Mouse (Mus musculus) midbrain, embryonic 10.5 days (tissue): ENCODE results near the gene Nobox. TPM values are rescaled to one million over a fixed set of nuclear protein-coding genes. Genes with fewer than 3 reads are reported as not detected.
A peak's percentile ranks its signal among the peaks of the same experiment; 100 is the strongest.

ENCODE experiments used
- DNase-seq: peaks from one replicate; pipeline ENCODE4 v3.0.0-alpha.2; 2017; ENCODE audit warnings: low spot score
- H3K27ac ChIP-seq: fragments of 300-500 bp; sonication (generic); replicated peaks from 2 replicates; pipeline ENCODE4 v1.5.1; 2016; ENCODE audit warnings: mild to moderate bottlenecking
- H3K27me3 ChIP-seq: fragments of 300-500 bp; sonication (generic); 2 replicates; pipeline ENCODE4 v1.6.1; 2016; ENCODE audit warnings: low read depth, mild to moderate bottlenecking; ENCODE audit not compliant: poor library complexity, severe bottlenecking
- H3K36me3 ChIP-seq: fragments of 300-500 bp; sonication (generic); 2 replicates; pipeline ENCODE4 v1.6.1; 2016; ENCODE audit warnings: mild to moderate bottlenecking, moderate library complexity
- H3K4me1 ChIP-seq: fragments of 300-500 bp; sonication (generic); 2 replicates; pipeline ENCODE4 v1.6.1; 2016
- H3K4me3 ChIP-seq: fragments of 300-500 bp; sonication (generic); 2 replicates; pipeline ENCODE4 v1.5.1; 2016; ENCODE audit warnings: mild to moderate bottlenecking, moderate library complexity
- H3K9me3 ChIP-seq: fragments of 300-500 bp; sonication (generic); replicated peaks from 2 replicates; pipeline ENCODE4 v1.6.1; 2016; ENCODE audit warnings: mild to moderate bottlenecking
- WGBS: fragments of 180-500 bp; shearing (Covaris S2); methylation state at CpG from one replicate; pipeline ENCODE4 v1.1.7; 2016; 5-methylcytosine and 5-hydroxymethylcytosine counted together
- polyA plus RNA-seq: library from polyadenylated mRNA; unstranded; fragments of >200 nt; fragmentation: Nextera tagmentation; extraction: Ambion mirVana; gene quantifications from 2 replicates; pipeline ENCODE4 v1.2.1, GENCODE M21; 2016

Nobox gene
- polyA plus RNA-seq, result not detected in 2 replicates

DNA sequence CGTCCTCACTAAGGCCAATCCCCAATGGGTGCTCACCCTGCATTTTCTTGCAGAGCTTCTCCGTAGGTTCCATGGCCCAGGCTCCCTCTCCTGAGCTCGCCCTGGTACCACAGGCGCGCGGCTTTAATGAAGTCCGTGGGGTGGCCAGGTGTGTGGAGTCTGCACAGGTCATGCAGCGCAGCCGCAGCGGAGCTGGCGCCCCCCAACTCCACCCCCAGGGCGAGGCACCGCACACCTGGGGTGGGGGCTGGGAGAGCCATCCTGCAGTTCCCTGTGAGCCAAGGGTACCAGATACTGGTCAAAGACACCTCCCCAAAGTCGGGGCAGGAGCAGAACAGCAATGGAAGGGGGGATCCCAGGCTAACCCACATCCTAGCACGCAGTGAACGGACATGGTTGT lies at the start of gene Nobox:
Gene Nobox, minus strand, starts transcription at position 101 of the 400 bp plus-strand sequence.
- WGBS, result 58% methylated on average over 16 of the region's 16 CpGs
- peaks cover 10% of the 10 kb centered on the region; the same call in 1 of the 2 replicates for H3K4me1 ChIP-seq

DNA sequence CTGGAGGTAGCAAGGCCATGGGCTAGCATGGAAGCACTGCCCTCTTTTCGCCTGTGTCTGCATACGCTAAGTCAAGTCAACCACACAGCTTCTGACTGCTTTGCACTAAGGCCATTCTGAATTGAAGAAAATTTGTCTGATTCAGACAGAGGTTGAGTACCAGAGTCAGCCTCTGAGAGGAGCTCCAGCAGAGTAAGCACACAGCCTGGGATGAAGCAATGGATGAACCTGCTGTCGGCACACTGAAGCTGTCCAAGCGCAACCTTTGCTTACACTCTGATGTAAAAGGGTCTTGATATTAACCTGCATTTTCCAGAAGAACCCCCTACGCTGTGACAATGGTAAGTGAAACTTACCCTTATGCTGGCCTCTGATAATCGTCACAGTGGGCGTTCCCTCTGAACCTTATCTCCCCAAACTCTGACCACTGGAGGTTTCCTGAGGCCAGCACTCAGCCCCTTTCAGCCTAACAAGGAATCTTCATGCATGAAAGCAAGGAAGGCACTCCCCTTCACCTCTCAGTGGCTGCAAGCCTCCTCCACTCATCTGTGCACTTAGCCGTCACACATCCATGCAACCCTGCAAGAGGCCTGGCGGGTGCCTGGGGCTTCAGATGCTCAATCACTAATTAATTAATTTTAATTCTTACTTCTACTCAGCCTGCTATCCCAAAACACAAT lies 45.3 kb upstream of the Nobox start:
- Histone ChIP-seq H3K36me3 (no peaks in the 10 kb centered on the region), H3K27ac (no peak overlapping the region), H3K27me3 (no peaks in the 10 kb centered on the region), H3K9me3 (no peaks in the 10 kb centered on the region), H3K4me1 (peaks cover 6% of the 10 kb centered on the region; the same call in 1 of the 2 replicates), H3K4me3 (no peak overlapping the region)
- 75% methylated on average over 9 of the region's 9 CpGs for WGBS
- DNase-seq, result no peak

More for the DNA sequence above, at the start of gene Nobox:
- no peaks in the 10 kb centered on the region for H3K27me3 ChIP-seq
- H3K36me3 ChIP-seq, result no peaks in the 10 kb centered on the region
- no peaks in the 10 kb centered on the region for H3K9me3 ChIP-seq
- no peak within 1 kb of the TSS for H3K4me3 ChIP-seq
- no peak for DNase-seq
- no peak within 1 kb of the TSS for H3K27ac ChIP-seq

DNA sequence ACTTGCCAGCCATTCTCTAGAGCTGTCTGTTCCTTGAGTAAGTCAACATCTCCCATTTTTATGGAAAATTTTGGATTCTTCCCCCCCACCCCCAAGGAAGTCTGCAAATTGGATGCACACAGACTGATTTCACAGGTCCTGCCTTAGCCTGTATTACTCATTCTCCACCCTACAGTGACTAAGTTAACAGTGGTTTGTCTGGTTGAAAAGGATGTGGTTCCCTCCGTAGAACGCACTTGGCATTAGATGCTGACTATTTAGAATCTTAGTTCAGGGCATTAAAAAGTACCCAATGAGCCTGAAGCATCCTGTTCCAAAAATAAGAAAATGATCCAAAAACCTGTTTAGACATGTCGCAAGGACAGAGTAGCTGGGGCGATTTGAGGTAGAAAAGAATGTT lies 44.1 kb upstream of the Nobox start:
- Histone ChIP-seq H3K27me3 (no peaks in the 10 kb centered on the region), H3K9me3 (no peaks in the 10 kb centered on the region), H3K4me1 (peaks cover 6% of the 10 kb centered on the region; the same call in 1 of the 2 replicates), H3K36me3 (no peaks in the 10 kb centered on the region), H3K27ac (no peak overlapping the region), H3K4me3 (no peak overlapping the region)
- WGBS, result 95% methylated on average over 4 of the region's 4 CpGs
- DNase-seq, result no peak

DNA sequence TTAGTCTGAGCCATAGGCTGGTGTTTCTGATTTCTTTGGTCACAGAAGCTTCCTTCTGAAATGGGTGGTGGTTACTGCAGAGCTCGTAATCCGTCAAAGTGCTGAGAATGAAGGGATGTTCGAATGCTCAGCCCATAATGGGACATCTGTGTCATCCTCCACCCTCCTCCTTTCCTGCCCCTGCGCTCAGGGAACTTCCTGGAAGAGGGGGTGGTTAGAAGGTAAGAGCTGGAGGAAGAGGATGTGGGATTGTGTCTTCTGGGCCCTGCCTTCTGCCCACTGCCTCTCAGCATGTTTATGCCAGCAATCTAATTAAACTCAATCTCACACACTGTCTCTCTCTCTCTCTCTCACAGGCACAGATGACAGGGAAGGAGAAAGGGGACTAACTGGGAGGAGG lies 39.7 kb upstream of the Nobox start:
- H3K9me3 ChIP-seq, result no peaks in the 10 kb centered on the region
- no peak overlapping the region for H3K4me3 ChIP-seq
- no peaks in the 10 kb centered on the region for H3K4me1 ChIP-seq
- no peaks in the 10 kb centered on the region for H3K36me3 ChIP-seq
- WGBS, result 75% methylated on average over 4 of the region's 4 CpGs
- DNase-seq, result no peak
- H3K27ac ChIP-seq, result no peak overlapping the region
- H3K27me3 ChIP-seq, result no peaks in the 10 kb centered on the region

DNA sequence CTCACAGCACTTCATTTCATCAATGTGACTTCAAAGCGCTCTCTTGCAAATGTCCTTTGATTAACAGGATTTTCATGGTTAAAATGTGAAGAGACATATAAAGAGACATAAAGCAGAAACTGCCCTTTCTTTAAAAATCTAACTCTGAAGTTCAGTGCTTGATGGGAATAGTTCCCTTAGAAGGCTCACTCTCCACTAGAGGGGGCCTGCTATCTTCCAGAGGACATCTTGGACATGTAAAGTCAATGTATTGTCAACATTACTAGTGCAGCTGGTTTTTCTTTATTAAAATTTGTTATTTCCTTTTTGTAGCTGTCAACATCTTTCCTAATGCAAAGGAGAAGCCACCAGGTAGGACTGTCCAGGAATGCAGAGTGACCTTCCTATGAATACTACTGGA lies 38.3 kb upstream of the Nobox start:
- 95% methylated on average over 1 of the region's 1 CpGs for WGBS

DNA sequence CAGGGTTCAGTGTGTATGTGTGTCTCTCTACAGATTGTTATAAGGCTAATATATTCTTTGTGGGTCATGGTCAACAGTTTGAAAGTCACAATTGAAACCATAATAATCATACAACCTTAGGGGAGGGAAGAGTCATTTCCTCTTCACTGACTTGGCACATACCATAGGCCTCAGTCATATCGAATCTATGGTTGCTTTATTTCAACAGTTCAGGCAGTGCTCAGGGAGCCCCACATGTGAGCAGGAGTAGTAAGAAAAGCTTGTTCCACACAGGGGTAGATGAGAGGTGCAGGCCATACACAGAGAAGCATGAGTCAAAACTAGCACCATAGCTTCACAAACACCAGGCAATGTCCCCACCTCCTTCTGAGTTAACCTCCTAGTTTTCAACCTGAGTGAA lies 33.7 kb upstream of the Nobox start:
- DNase-seq, result no peak
- Histone ChIP-seq H3K4me1 (no peaks in the 10 kb centered on the region), H3K9me3 (no peaks in the 10 kb centered on the region), H3K27ac (no peak overlapping the region), H3K4me3 (no peak overlapping the region), H3K27me3 (no peaks in the 10 kb centered on the region), H3K36me3 (no peaks in the 10 kb centered on the region)
- 86% methylated on average over 1 of the region's 1 CpGs for WGBS

More for the DNA sequence above, 38.3 kb upstream of the Nobox start:
- no peaks in the 10 kb centered on the region for H3K36me3 ChIP-seq
- DNase-seq, result no peak
- no peaks in the 10 kb centered on the region for H3K27me3 ChIP-seq
- H3K9me3 ChIP-seq, result no peaks in the 10 kb centered on the region
- no peak overlapping the region for H3K4me3 ChIP-seq
- no peak overlapping the region for H3K27ac ChIP-seq
- H3K4me1 ChIP-seq, result no peaks in the 10 kb centered on the region

DNA sequence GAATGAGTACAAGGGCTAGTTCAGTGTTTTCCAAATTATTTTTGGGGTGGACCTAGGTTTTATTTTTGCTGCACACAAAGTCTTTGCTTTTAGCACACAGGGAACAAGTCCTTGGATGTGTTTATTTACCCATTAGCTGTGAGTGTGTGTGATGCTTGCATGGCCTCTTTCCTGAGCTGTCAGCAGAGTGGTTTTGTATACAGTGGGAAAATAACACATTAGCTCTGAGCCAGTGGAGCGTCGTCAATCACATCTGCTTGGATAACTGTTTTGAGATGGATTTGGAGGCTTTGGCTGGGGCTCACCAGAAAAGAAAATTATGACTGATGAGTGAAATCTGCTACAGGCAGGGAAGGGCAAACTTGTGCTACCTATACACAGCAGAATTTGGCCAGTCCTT lies 33.0 kb upstream of the Nobox start:
- no peaks in the 10 kb centered on the region for H3K27me3 ChIP-seq
- no peaks in the 10 kb centered on the region for H3K36me3 ChIP-seq
- 84% methylated on average over 2 of the region's 2 CpGs for WGBS
- H3K4me3 ChIP-seq, result no peak overlapping the region
- H3K4me1 ChIP-seq, result no peaks in the 10 kb centered on the region
- DNase-seq, result no peak
- H3K27ac ChIP-seq, result no peak overlapping the region
- H3K9me3 ChIP-seq, result no peaks in the 10 kb centered on the region

DNA sequence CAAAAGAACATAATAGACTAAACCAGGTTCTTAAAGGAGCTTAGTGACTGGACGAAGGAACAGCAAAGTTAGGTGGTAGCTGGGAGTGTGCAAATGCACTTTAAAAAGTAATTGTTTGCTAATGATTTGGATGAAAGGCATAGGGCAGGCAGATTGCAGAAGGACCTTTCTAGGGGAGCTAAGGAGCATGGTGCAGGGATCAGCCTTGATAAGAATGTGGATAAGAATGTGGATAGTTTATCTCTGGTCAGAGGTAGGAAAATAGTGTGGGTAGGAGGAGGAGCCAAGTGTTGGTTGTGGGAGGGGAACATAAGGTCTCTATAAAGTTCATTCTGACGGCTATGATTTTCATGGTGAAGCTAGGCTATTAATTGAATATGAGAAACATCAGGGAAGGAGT lies 29.4 kb upstream of the Nobox start:
- Histone ChIP-seq H3K4me3 (no peak overlapping the region), H3K9me3 (no peaks in the 10 kb centered on the region), H3K27ac (no peak overlapping the region), H3K4me1 (no peaks in the 10 kb centered on the region), H3K27me3 (no peaks in the 10 kb centered on the region), H3K36me3 (no peaks in the 10 kb centered on the region)
- 80% methylated on average over 2 of the region's 2 CpGs for WGBS
- DNase-seq, result no peak

DNA sequence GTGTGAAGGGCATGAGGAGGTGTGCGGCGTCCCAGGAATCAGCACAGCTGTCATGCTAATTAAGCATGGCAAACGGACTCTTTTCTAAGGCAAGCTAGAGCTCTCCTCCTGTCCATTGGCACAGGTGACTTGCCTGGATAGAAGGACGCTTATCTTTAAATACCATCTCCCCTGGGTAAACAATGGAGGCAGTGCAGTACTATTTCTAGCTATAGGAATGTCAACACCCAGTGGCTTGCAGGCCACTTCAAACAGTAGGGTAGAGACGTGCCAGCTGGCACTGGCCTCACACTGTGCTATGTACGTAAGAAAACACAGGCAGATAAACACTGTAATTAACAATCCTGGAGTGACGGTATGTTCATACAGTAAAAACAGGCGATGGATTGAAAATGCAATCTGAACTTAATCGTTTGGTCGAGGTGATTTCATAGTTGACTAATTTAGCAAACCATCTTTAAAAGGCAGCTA lies 28.2 kb upstream of the Nobox start:
- Histone ChIP-seq H3K27me3 (no peaks in the 10 kb centered on the region), H3K9me3 (no peaks in the 10 kb centered on the region), H3K4me1 (no peaks in the 10 kb centered on the region), H3K36me3 (no peaks in the 10 kb centered on the region), H3K4me3 (no peak overlapping the region), H3K27ac (no peak overlapping the region)
- no peak for DNase-seq
- 67% methylated on average over 10 of the region's 10 CpGs for WGBS

DNA sequence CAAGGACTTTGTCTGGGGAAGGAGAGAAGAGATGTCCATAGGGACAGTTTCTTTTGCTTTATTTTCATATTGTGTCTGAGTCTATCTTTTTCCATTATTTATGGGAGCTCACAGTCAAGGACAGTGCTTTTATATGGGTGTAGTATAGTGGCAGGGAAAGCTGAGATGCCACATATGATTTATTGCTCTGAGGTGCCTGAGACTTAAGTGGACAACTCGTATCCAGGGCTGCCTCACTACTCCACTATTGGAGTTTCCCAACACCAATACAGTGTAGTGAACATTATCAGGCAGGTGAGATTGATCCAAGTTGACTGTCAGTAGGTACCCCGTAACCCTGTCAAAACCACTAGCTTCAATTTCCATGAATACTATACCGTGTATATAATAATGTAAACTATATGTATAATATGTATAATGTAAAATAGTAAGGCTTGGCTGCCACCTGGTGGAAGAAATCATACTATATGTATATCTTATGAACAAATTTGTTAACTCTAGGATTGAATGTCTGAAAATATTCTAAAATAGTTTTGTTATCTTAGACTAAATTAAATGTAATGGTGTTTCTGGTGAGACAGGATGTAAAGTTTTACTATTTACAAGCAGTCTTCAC lies 26.4 kb upstream of the Nobox start:
- Histone ChIP-seq H3K27me3 (no peaks in the 10 kb centered on the region), H3K4me3 (no peak overlapping the region), H3K9me3 (no peaks in the 10 kb centered on the region), H3K36me3 (no peaks in the 10 kb centered on the region), H3K4me1 (no peaks in the 10 kb centered on the region), H3K27ac (no peak overlapping the region)
- 93% methylated on average over 3 of the region's 3 CpGs for WGBS
- DNase-seq, result no peak

DNA sequence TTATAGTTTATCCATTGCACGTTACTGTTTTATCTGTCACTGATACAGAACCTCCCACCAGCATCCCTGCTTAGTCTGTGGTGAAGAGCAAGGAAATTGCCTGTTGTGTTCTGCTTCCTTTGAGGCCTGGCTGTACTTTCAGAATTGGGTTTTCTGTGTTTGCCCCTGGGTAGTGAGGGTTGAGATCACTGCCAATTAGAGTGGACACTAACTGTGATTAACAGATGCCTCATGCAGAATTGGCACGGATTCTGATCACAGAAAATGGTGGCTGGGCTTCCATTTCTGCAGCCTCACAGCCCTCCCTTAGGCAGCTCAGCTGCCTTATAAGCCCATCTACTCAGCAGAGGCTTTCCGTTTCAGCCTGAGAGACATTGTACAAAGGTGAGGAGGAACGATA lies 24.1 kb upstream of the Nobox start:
- Histone ChIP-seq H3K4me3 (no peak overlapping the region), H3K27me3 (no peaks in the 10 kb centered on the region), H3K9me3 (no peaks in the 10 kb centered on the region), H3K36me3 (no peaks in the 10 kb centered on the region), H3K27ac (no peak overlapping the region), H3K4me1 (no peaks in the 10 kb centered on the region)
- 75% methylated on average over 4 of the region's 4 CpGs for WGBS
- DNase-seq, result no peak

DNA sequence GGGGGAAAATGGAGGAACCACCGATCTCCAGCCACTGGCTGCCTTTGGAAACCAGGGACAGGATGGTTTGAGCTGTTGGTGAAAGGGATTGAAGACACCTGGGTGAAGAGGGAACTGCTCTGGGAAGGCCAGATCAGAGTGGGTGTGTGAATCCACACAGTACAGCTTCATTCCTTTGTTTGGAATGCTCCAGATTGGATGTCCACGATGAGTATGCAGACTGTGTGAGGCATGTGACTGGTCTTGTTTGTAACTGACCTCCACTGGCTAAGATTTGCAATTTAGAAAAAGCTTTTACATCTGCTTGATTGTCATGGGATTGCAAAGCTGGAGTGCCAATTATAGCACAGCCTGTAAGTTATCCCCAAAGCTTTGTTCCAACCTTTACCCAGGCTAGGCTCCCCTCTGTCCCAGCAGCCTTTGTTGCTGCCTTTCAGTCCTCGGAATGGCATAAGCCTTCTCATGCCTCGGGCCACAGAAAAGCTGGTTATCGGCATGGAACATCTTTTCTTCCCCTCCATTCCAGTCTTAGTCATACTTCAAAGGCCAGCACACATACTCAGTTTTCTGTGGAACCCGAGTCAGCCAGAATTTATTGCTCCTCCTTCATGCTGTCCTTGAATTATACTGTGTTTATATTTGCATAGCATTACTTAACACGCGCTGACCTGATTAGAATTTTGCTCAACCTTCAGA lies 3.8 kb upstream of the Nobox start:
- 70% methylated on average over 8 of the region's 8 CpGs for WGBS
- no peak for DNase-seq
- no peaks in the 10 kb centered on the region for H3K27me3 ChIP-seq
- no peaks in the 10 kb centered on the region for H3K9me3 ChIP-seq
- no peak overlapping the region for H3K4me3 ChIP-seq
- peak overlapping the region; percentile 52 for H3K27ac ChIP-seq
- no peaks in the 10 kb centered on the region for H3K36me3 ChIP-seq
- peaks cover 10% of the 10 kb centered on the region; the same call in 1 of the 2 replicates for H3K4me1 ChIP-seq

DNA sequence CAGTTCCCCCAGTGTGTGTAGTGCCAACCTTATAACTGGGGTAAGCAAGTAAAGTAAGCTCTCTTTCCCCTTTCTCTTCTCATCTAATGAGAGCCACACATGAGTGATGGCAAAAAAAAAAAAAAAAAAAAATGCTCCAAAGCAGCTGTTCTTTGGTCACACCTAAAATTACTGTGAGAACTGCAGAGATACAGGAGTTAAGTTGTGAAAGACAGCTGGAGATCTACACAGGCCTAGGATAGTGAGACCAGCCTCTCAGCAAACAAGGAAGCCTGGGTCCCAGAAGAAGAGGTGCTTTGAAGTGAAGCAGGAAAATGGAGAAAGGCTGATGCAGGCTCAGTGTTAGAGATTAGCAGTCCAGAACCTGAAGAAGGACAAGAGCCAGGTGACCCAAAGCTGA lies 3.2 kb upstream of the Nobox start:
- H3K4me3 ChIP-seq, result no peak overlapping the region
- H3K27me3 ChIP-seq, result no peaks in the 10 kb centered on the region
- no peak for DNase-seq
- peak overlapping the region; percentile 52 for H3K27ac ChIP-seq
- peaks cover 10% of the 10 kb centered on the region; the same call in 1 of the 2 replicates for H3K4me1 ChIP-seq
- no peaks in the 10 kb centered on the region for H3K9me3 ChIP-seq
- no peaks in the 10 kb centered on the region for H3K36me3 ChIP-seq
